Mouse (Mus musculus) testis, adult 2 months (tissue): ENCODE measurements at regions not wholly inside any gene's neighbourhood (a gene's known extent, or its start where the extent isn't known, plus 50 kb on each side); places are given as distances from the start of the nearest gene placed in this dataset.

Experiments
- CTCF ChIP-seq: fragments of 200-500 bp; IDR thresholded peaks from 2 replicates; pipeline ENCODE4 v1.5.1; 2012; ENCODE audit warnings: low read depth, mild to moderate bottlenecking, inconsistent platforms, low read length, moderate library complexity; ENCODE audit not compliant: control insufficient read depth, insufficient read depth, insufficient replicate concordance
- POLR2A ChIP-seq: fragments of 200-500 bp; IDR thresholded peaks from 2 replicates; pipeline ENCODE4 v1.6.1; 2012; ENCODE audit warnings: low read depth, mild to moderate bottlenecking, inconsistent platforms, low read length, moderate library complexity; ENCODE audit not compliant: control insufficient read depth

GRCm38 (mm10) chr3:151003524-151003923, 434.2 kb upstream of the Adgrl4 start:
- TF ChIP-seq CTCF, result no peak
- TF ChIP-seq POLR2A, result no peak
